Mouse (Mus musculus) retina, adult 2 months (tissue): ENCODE data around the gene Gm26897.

Experiments used
- DNase-seq: peaks from one replicate; pipeline ENCODE4 v3.0.0-alpha.2; 2012; ENCODE audit warnings: low read depth, low spot score

The Gm26897 gene

DNA sequence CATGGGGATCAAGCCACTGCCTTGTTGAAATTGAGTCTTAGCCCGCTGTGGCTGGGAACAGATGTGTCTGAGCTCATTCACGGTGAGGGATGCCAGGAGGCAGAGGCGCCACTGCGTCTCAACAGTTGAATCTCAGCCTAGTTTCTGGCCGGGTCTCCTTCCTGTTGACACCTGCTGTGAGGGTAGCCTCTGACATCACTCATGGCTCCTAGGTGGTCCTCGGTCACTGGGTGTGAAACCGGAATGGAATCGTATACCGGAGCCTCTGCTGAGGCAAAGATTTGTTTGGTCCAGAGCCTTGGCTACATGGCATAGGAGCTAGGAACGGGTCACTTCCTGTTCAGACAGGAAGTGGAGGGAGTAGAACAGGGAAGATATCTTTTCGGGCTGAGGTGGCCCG, at the start of gene Gm26897:
Gene Gm26897 (plus strand): TSS at position 74 of the 400 bp plus-strand sequence.
- no peak for DNase-seq

GRCm38 (mm10) chr5:111687370-111687769, 46.4 kb upstream of the Gm26897 start:
- no peak for DNase-seq

DNA sequence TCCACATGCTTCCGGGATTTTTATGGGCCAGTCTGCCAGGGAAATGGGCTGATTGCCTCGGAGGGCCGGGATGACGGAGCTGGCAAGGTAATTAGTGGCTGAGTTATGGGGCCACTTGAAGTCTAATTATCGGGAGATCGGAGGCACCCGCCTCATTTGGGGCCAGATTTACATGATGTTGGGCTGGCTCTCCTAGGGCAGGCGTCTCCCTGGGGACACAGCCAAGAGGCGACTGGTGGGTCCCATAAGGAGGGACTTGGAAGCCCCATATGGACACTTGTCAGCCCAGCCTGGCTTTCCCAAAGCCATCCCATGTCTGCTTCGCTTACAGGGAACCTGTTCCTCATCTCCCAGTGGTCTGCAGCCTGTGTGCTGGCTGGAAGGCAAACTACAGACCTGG, 45.1 kb upstream of the Gm26897 start:
- DNase-seq, result no peak

GRCm38 (mm10) chr5:111697996-111698395, 35.7 kb upstream of the Gm26897 start:
- DNase-seq, result no peak

- no peak for DNase-seq
These were observed 33.9 kb upstream of the Gm26897 start for GRCm38 (mm10) chr5:111699711-111700303.

GRCm38 (mm10) chr5:111701634-111702329, 31.9 kb upstream of the Gm26897 start:
- DNase-seq, result no peak

DNA sequence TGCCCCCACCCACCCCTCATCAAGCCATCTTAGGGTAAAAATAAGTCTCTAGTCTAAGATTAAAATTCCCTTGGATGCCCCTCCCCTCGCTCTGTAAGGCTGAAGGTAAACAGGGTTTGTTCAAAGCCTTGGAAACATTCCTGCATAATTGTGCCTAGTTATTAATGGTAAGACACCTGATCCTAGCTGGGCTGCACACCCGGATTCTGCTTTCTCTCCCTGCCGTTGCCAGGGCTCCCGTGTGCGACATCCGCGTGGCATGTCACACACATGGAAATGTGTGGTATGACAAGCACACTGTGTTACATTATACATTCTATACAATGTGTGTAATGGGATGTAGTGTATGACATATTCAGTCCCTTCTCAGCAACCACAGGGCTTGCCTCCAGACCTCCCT, 30.1 kb upstream of the Gm26897 start:
- no peak for DNase-seq

- no peak for DNase-seq
These were observed 29.4 kb upstream of the Gm26897 start for GRCm38 (mm10) chr5:111704326-111704725.

- DNase-seq, result no peak
These were observed 24.4 kb upstream of the Gm26897 start for GRCm38 (mm10) chr5:111709195-111709901.

DNA sequence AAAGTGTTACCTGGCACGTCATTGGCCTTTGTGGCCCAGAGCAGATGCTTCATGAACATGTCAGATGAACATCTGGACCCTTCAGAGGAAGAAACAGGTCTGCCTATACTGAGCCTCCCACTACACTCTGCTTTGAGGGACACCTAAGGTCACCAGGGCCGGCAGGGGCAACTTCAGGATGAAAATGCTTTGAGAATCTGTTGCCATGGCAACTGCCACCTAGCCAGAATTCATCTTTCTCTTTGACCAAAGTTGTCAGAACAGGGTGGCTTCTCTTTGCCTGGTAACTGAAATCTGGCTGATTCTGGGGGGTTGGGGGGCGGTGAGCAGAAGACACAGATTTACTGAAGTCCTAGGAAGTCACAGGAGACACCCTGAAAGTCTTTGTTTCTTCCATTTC, 14.7 kb upstream of the Gm26897 start:
- DNase-seq, result no peak

DNA sequence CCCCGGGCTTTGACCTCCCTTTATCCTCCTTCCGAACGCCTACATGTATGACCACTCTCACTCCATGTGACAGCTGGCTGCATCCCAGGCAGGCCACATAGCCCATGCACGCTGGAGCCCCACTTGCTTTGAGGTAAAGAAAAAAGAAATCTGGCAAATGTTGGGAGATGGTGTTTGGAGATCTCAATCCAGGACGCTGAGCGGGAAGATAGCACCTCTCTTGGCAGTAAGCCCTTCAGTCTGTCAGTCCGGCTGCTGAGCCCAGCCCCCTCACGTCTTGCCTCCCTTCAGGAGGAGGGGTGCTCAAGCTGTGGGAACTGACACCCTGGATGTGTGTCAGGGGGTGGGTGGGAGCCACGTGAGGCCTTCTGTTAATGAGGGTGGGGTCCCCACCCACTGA, 13.0 kb upstream of the Gm26897 start:
- DNase-seq, result no peak

DNA sequence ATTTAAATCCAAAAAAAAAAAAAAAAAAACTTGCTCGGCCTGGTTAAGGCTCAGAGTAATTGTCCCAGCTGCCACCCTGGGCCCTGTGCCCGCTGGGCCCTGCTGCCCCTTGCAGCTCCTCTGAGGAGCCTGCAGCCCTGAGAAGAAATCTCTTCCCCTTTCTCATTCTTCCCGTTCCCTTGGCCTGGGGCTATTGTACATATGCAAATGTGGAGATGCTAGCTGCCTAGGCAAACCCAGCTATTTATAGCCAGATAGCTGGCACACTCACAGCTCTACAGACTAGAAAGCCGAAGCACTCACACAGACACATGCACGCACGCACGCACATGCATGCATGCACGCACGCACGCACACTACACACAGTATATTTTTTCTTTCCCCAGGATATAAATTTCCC, 9.0 kb upstream of the Gm26897 start:
- peak; percentile 11 for DNase-seq

DNA sequence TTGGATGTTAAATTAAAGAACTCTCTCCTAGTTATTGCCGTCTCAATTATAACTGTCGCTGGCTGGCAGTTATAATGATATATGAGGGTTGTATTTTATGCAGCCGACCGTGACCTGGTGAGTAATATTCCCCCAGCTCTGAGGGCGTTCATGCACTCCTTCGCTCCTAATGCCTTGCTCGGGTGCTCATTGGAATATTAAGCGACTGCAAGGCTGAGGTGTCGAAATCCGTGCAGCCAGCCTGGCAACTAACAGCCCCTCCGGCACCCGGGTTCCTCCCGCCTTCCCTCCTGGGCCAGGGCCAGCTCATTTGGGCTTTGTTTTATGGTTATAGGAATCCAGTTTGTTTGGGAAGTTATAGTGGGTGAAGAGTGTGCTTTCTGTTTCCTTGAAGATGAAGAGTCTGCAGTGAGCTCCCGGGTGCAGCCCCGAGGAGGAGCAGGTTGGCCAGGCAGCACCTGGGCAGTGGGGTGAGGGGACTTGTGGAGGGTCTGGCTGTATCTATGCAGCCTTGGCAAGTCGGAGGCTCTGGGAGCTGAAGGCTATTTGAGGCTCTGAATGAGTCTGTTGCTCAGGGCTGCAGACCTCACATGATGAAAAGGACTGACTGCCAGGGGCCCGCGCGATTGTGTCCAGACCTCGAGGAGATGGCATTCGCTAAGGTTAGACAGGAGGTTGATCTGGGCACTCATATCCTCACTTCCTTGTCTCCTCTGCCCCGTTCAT, 8.4 kb upstream of the Gm26897 start:
- no peak for DNase-seq

DNA sequence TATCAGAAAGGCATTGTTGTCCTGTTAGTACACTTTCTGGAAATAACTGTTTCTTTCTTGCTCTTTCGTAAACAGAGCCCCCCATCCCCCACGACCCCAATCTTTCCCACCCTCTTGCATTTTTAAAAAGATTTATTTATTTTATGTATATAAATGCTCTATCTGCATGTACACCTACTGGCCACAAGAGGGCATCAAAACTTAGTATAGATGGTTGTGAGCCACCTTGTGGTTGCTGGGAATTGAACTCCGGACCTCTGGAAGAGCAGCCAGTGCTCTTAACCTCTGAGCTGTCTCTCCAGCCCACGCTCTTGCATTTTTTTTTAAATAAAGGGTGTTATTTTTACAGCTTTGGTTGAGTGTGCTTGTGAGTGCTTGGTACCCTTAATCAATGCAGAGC, 5.3 kb upstream of the Gm26897 start:
- no peak for DNase-seq

DNA sequence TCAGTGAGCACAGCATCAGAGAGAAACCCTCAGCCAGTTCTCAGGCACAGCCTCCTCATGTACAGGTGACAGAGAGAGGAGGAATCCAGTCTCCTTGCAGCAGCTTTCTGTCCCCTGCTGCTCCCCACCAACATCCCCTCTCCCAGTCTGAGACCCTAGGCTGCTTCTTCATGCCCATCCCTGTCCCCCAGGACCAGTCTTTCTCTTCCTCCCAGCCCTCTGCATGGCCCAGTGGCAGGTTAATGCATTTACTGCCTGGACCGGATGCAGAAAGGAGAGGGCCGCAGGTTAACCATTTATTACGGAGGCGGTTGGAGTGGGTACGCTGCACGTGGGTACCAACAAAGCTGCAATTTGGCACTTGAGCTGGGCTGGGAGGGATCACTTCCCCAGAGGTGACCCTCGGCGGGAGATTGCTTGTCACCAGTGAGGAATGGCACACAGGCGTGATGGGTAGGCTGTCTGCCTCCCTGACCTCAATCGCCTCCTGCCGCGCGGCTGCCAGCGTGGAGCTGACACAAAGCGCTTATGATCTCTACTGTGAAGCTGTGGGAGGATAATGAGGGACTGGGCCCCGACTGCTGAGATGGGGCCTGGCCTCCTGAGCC, 3.1 kb upstream of the Gm26897 start:
- DNase-seq, result peak; percentile 20

GRCm38 (mm10) chr5:111732194-111732593, 1.5 kb upstream of the Gm26897 start:
- DNase-seq, result no peak

DNA sequence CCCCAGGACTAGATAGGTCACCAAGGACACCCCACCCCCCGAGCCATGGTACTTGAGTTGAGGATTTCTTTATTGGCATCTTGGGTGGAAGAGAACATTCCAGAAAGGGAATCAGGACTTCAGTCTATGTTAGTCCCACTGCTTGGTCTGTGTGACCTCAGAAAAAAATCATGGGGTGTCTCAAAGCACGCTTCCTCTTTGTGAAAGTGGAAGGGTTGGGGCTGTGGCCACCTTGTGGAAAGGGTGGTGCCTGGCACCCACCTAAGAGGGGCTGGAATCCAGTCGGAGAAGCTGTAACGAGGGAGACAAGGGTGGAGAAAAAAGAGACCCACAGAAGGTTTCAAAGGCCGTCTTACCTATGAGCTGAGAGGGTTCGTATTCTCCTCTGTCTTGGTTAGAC, 5.8 kb downstream of the Gm26897 start:
- DNase-seq, result no peak

DNA sequence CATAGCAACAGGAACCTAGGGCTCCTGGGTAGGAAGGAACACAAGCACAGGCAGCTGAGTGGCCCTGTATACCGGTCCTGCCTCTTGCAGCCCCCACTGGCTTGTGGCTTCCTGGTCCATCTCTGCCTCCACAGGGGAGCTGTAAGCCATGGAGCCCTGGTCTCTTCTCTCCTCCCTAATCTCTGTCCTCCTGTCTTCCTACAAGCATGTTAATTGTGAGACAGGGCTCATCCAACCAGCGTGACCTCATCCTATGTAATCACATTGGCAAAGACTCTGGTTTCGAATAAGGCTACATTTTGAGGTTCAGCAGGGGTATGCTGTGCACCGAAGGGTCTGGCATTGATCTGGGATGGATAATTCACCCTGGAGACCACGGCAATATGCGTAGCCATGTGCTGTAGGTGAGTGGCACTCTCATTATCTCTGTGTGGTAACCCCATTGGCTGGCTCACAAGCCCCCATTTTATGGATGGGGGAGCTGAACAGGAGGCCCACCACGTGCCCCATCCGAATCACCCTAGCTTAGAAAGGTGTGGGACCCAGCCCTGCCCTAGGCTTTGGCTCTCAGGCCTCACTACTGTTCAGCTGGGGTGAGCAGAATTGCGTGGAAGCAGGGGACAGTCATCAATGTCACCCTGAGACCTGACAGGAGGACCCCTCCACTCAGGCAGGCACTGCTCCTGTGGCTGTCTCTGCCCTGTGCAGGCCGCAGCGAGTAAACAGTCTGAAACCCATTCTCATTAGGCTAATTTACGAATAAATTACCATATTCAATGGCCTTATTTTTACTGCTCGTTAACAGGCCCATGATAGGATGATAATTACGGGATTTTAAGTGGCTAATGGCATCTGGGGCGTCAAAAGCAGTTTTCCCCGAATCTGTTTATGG, 6.9 kb downstream of the Gm26897 start:
- DNase-seq, result no peak

DNA sequence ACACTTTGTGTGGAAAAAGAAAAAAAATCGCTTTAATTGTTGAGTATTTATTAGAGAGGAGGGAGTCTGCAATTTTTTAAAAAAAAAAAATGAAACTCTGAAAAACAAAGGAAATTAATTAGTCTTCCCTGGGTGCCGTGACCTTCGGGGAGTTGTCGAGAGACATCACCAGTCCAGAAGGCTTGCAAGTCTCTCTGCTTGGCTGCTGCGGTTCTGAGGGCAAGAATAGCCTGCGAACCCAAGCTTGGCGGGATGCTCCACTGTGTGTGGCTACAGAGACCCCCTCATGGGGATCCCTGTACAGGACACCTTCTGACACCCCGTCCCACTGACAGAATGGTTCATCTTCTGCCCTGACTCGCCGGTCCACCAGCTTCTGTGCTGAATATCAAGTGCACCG, 7.6 kb downstream of the Gm26897 start:
- DNase-seq, result no peak

DNA sequence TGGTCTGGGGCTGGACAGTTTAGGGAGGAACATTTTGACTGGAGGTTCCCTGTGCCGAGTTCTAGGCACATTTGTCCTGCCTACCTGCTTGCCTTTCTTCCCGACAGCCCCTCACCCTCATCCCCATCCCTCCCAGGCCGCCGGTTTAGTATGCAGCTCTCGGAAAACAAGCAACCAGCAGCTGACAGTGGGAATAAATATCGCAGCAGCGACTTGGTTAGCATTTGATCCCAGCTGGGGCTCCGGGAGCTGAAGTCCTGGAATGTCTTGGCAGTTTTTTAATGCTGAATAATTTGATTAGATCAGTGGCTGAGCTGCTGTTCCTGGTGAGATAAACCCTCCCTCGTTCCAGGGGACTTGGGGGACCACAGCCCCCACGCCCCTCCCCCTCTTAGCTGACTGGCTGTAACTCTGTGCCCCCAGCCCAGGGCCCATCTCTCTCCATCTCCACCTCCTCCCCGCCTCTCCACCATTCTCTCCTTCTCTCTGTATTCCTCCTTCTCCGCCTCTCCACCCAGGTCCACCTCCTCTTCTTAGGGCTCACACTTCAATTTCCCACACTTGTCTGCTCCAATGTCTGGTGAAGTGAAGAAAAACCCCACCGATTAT, 8.7 kb downstream of the Gm26897 start:
- no peak for DNase-seq
